Mouse (Mus musculus) cerebellum, adult (tissue): Measurements from ENCODE around the gene Epha10.

Experiments
- ATAC-seq: cut with Nextera tagmentation; 2 replicates; pipeline ENCODE4 v1.9.2; 2017; ENCODE audit warnings: mild to moderate bottlenecking, moderate library complexity, mixed read lengths; ENCODE audit not compliant: insufficient number of reproducible peaks, low FRiP score, low TSS enrichment

Epha10 gene

GRCm38 (mm10) chr4:124880599-124880998 is at the start of gene Epha10:
TSS of gene Epha10 (plus strand) at chr4:124880899.
- no peak for ATAC-seq

- ATAC-seq: no peak
Measured at GRCm38 (mm10) chr4:124832796-124833195, 47.9 kb upstream of the Epha10 start.

- no peak for ATAC-seq
Measured at GRCm38 (mm10) chr4:124838035-124838700, 42.5 kb upstream of the Epha10 start.

DNA sequence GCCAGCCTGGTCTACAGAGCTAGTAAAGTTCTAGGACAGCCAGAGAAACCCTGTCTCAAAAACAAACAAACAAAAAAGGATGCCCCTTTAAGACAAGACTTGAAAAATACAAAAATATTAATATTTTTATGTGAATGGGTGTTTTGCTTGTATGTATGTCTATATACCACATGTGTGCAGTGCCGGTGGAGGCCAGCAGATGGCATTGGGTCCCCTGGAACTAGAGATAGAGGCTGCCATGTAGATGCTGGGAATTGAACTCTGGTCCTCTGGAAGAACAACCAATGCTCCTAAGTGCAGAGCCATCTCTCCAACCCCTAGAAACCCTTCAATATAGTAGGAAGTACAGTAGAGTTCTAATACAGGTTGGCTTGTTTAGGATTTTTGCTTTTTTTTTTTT is 39.7 kb upstream of the Epha10 start:
- no peak for ATAC-seq

DNA sequence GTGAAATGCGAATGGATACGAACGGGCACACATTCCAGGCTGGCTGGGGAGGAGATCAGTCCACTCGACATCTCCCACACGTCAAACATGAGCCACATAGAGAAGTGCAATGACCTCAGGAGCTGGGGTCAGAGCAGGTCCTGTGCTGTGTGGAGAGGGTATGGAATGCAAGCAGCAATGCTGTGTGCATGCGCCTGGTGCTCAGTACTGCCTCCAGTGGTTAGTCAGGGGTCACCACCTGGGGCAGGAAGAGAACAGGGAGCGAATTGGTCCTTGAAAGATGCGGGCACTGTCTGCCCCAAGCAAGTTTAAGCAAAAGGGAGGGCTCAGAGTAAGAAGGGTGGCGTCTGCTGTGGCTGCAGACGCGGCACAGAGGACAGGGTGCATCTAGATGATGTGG is 37.2 kb upstream of the Epha10 start:
- 0 out of 2 replicates have a peak, but pooled peaks have one; percentile 31 for ATAC-seq

DNA sequence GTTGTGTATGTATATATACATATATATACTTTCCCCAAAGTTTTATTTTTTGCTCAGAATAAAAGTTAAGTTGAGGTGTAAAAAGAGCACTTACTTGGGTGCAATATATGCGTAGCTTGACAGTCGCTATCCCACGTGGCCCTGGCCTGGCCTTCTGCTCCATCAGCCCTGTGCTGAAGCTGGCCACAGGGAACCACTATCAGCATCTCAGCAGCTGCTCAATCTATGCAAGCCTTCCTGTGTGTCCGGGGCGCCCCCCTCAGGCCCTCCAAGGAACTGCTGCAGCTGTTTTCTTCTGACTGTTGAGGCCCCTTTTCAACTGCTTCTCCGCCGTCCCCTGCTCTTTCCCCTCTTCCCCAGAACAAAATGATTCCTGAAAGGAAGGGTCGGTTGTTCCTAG is 33.1 kb upstream of the Epha10 start:
- ATAC-seq: 0 out of 2 replicates have a peak, but pooled peaks have one; percentile 23

DNA sequence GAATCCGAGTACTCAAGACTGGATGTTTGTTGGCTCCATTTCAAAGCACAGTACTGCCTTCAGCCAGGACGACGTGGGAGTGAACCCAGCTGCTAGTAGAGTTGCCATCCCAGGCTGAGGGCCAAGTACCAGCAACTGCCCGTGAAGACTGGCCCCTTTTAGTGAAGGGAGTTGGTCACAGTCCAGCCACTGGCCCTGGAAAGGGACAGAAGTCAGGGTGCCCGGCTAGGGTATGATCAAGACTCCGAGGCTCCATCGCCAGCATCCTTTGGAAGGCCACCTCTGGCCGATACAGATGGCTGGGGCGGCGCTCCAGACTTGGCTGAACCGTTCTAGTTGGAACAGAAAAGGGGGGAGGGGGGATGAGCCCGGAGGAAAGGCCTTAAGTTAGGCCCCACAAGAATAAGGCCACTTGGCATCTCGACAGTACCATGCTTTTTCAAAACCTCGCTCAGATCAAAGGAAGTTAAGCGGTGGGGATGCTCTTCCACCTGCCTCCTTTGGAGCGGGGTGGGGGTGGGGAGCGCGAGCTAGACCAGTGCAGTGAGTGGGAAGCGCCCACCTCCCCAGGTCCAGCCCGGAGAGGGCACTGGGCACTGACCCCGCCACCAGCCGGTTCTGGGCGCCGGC is 31.0 kb upstream of the Epha10 start:
- peak; percentile 12; the same call in 1 of the 2 replicates for ATAC-seq

- peak; percentile 85 for ATAC-seq
Measured at GRCm38 (mm10) chr4:124850261-124850913, 30.3 kb upstream of the Epha10 start, which contains the start of gene Yrdc. TSS of gene Yrdc (plus strand) at chr4:124850679.

DNA sequence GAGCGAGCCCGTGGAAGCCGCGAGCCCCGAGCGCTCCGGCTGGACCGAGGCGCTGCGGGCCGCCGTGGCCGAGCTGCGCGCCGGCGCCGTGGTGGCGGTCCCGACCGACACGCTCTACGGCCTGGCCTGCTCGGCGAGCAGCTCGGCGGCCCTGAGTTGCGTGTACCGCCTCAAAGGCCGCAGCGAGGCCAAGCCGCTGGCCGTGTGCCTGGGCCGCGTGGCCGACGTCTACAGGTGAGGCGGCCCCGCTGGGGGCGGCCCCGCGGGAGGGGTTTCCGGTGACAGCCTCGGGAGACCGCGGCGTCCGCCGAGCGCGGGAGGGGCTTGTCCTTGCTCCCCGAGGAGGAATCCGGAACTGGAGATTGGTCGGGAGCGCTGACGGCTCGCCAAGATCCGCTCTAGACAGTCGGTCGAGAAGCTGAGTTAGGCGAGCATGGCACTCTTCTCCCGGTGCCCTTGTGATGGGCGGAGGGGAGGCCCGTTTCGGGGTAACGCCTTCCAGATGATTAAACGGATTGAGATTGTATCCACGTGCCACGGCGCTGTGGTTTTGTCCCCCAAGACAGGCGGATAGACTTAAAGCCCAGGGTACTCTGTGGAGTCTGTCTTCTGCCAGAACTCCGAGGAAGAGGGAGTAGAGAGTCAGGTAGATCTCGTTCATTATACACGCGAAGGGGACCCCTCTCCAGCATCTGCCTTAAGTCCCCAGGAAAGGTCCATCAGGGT is 29.6 kb upstream of the Epha10 start, which contains the start of gene 1110065P20Rik:
TSS of gene 1110065P20Rik (minus strand) at position 264 of the 726 bp plus-strand sequence.
- ATAC-seq: peak; percentile 26

GRCm38 (mm10) chr4:124856294-124856693 is 24.4 kb upstream of the Epha10 start:
- no peak for ATAC-seq

GRCm38 (mm10) chr4:124858370-124858769 is 22.3 kb upstream of the Epha10 start:
- no peak for ATAC-seq

DNA sequence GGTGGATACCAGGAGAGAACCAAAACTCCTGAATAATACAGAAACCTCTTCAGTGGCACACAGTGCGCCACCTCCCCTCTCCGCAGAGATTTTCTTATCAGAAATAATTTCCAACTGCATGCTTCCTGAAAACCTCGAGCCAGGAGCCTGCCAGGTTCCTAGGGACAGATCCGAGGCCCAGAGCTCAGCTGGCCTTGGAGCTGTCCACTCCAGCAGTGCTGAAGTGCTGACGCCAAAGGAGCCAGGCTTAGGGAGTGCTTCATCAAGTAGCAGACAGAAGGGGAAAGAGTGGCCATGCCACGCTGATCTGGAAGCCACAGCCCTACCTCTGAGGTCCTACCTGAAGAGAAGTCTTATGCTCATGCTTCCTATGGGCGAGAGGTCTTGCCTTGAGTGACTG is 20.3 kb upstream of the Epha10 start:
- no peak for ATAC-seq

- no peak for ATAC-seq
Measured at GRCm38 (mm10) chr4:124861283-124862188, 19.2 kb upstream of the Epha10 start, which contains the start of gene Maneal. TSS of gene Maneal (minus strand) at chr4:124862171.

- no peak for ATAC-seq
Measured at GRCm38 (mm10) chr4:124872719-124873118, 8.0 kb upstream of the Epha10 start.

GRCm38 (mm10) chr4:124881341-124881908 is 726 bp downstream of the Epha10 start:
- ATAC-seq: peak; percentile 31; the same call in 1 of the 2 replicates

- ATAC-seq: no peak
Measured at GRCm38 (mm10) chr4:124882151-124882729, 1.5 kb downstream of the Epha10 start.

GRCm38 (mm10) chr4:124888702-124889101 is 8.0 kb downstream of the Epha10 start:
- no peak for ATAC-seq

DNA sequence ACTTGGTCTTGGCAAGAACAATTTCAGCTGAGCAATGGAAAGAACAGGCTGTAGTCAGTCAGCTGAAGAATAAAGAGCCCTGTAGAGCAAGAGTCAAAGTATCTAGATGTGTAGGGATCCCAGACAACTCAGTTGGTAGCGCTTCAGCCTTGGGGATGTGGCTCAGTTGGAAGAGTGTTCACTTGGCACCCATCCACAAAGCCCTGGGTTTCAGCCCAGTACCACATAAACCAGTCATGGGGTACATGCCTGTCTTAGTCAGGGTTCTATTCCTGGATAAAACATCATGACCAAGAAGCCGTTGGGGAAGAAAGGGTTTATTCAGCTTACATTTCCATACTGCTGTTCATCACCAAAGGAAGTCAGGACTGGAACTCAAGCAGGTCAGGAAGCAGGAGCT is 9.2 kb downstream of the Epha10 start:
- no peak for ATAC-seq

DNA sequence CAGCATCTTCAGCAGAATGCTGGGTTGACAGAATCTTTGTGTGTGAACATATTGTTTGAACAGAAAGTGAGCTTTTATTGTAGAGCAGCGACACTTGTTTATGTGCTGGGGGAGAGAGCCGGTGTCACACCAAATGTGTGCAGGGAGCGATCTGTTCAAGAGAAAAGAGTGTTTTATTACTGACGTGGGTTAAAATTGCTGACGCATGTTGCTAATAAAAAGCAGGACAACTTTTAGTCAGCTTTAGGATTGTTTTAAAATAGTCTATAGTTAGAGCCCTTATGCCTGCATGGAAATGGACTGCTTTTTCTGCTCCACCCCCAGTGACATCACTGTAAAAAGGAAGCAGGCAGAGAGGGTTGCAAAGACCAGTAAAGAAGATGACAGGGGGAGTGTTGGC is 10.1 kb downstream of the Epha10 start:
- no peak for ATAC-seq
